Mouse (Mus musculus): ENCODE results near the gene Cd247. TPM values are rescaled to one million over a fixed set of nuclear protein-coding genes. Genes with fewer than 3 reads are reported as not detected.

Gene Cd247
- polyA plus RNA-seq, 1 experiment, result 0.05 TPM

DNA sequence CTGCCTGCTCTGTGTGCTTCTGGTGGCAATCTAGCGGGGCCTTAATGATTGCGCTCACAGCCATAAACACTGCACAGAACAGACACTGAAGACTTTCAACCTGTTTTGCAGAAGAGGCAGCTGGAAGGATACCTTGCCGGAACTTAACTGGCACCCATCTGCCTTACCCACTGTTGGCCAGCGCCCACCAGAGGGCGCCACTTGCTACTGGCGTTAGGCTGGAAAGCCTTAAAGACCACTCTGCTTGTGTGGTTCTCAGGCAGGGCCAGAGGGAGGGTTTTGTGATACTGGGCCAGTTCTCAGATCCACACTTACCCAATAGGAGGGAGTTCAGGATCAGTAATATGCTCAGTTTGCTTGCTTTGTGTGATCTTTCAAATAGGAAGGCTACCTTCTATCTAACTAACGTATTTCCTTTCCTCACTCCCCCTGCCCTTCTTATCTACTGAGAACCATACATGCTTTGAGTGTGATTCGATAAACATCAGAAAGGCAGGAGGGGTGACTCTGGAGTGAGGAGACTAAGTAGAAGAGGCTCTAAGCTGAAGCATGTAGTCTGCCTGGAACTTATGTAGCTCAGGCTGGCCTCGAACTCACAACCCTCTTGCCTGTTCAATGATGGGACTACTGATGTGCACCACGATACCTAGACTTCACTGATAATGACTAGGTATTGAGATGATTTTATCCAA lies 65.4 kb downstream of the Cd247 start:
- H3K4me1 ChIP-seq (ENCODE audit: control insufficient read depth), result peaks cover 9% of the 10 kb centered on the region
- H3K4me3 ChIP-seq (replicated peaks), result no peak overlapping the region
- no peaks in the 10 kb centered on the region for H3K36me3 ChIP-seq (ENCODE audit: control insufficient read depth)
- H3K27me3 ChIP-seq (ENCODE audit: control insufficient read depth), result no peaks in the 10 kb centered on the region
- no peaks in the 10 kb centered on the region for H3K9me3 ChIP-seq (ENCODE audit: control insufficient read depth, low read length)
- TF ChIP-seq GATA1 (IDR thresholded peaks at IDR 0.05; ENCODE audit: low read length), result no peak
- no peak for TF ChIP-seq TAL1 (IDR thresholded peaks at IDR 0.05; ENCODE audit: low read length)

DNA sequence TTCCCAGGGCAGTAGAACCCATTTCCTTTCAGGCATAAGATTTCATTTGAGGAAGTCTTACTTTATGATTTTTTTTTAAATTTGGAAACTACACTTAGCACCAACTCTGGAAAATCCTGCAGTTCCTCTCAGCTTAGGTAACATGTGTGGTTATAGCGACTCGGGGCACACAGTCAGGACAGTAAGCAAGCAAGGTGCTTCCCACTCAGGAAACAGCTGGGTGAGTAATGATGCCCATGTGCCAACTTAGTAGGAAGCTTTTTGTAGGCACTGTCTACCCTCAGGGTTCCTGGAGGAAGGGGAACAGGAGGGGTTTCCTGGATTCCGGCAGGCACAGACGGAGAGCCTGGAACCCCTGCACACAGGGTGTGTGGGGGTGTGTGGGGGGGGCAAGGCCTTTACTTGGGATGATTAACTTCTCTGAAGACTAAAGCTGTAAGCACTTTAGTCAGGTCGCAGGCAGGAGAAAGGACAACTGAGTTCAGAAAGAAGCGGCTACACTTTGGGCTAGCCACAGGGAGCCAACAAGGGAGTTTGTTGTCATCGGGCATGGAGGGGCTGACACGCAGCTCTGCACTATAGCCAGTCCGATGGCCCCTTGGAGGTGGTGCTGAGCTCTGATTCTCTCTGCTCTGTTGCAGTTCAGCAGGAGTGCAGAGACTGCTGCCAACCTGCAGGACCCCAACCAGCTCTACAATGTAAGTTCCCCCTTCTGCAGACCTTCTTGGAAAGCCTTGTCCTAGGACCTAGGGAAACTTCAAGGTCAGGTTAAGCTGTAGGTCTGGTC lies 67.5 kb downstream of the Cd247 start:
- H3K9me3 ChIP-seq (ENCODE audit: control insufficient read depth, low read length), result no peaks in the 10 kb centered on the region
- no peaks in the 10 kb centered on the region for H3K36me3 ChIP-seq (ENCODE audit: control insufficient read depth)
- peaks cover 9% of the 10 kb centered on the region for H3K4me1 ChIP-seq (ENCODE audit: control insufficient read depth)
- no peak overlapping the region for H3K4me3 ChIP-seq (replicated peaks)
- TF ChIP-seq TAL1 (IDR thresholded peaks at IDR 0.05; ENCODE audit: low read length), result no peak
- TF ChIP-seq GATA1 (IDR thresholded peaks at IDR 0.05; ENCODE audit: low read length), result no peak
- no peaks in the 10 kb centered on the region for H3K27me3 ChIP-seq (ENCODE audit: control insufficient read depth)

GRCm38 (mm10) chr1:165857279-165857678 lies 68.8 kb downstream of the Cd247 start:
- Histone ChIP-seq H3K9me3 (ENCODE audit: control insufficient read depth, low read length) (no peaks in the 10 kb centered on the region), H3K4me3 (replicated peaks) (no peak overlapping the region), H3K27me3 (ENCODE audit: control insufficient read depth) (no peaks in the 10 kb centered on the region), H3K4me1 (ENCODE audit: control insufficient read depth) (peaks cover 9% of the 10 kb centered on the region), H3K36me3 (ENCODE audit: control insufficient read depth) (no peaks in the 10 kb centered on the region)
- TF ChIP-seq TAL1 (IDR thresholded peaks at IDR 0.05; ENCODE audit: low read length), result no peak
- TF ChIP-seq GATA1 (IDR thresholded peaks at IDR 0.05; ENCODE audit: low read length), result no peak

- H3K9me3 ChIP-seq (ENCODE audit: control insufficient read depth, low read length), result no peaks in the 10 kb centered on the region
- no peaks in the 10 kb centered on the region for H3K36me3 ChIP-seq (ENCODE audit: control insufficient read depth)
- no peaks in the 10 kb centered on the region for H3K27me3 ChIP-seq (ENCODE audit: control insufficient read depth)
- no peak for TF ChIP-seq TAL1 (IDR thresholded peaks at IDR 0.05; ENCODE audit: low read length)
- TF ChIP-seq GATA1 (IDR thresholded peaks at IDR 0.05; ENCODE audit: low read length), result no peak
- peaks cover 8% of the 10 kb centered on the region for H3K4me1 ChIP-seq (ENCODE audit: control insufficient read depth)
- H3K4me3 ChIP-seq (replicated peaks), result no peak overlapping the region
These were observed 69.9 kb downstream of the Cd247 start for GRCm38 (mm10) chr1:165858356-165858755.

DNA sequence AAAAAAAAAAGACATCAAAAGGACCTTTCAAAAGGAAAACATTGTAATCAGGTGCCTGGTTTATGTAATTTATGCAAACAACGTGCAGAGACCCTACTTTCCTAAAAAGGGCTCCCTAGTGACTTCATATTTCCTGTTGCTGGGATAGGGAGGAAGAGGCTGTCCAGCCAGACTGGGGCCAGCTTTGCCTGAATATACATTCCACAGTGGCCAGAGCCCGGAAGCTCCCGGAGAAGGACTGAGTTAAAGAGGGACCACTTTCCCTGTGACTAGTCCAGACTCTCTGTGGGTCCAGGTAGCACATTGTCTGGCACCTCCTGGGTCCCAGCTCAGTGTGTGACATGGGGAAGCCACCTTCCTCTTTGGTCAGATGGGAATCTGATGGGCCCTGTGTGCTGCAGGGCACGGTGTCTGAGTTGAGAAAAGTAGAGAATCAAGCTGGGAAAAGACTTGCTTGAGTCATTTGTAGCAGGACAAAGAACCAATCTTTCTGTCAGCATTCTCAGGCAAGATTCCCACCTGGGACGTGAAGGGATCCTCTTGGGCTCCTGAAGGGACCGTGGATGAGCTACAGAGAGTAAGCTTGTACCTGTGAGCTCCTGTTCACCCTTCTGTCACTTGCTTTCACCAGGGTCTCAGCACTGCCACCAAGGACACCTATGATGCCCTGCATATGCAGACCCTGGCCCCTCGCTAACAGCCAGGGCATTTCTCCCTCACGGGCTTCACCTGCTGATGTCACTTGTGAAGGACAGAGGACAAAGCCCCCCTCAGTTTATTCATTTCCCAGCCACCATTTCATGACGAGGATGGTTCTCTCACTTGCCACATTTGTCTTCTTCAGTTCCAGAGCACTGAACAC lies 72.1 kb downstream of the Cd247 start:
- H3K4me1 ChIP-seq (ENCODE audit: control insufficient read depth), result no peaks in the 10 kb centered on the region; the same call in 1 of the 2 replicates
- no peaks in the 10 kb centered on the region for H3K9me3 ChIP-seq (ENCODE audit: control insufficient read depth, low read length)
- TF ChIP-seq TAL1 (IDR thresholded peaks at IDR 0.05; ENCODE audit: low read length) (no peak), GATA1 (IDR thresholded peaks at IDR 0.05; ENCODE audit: low read length) (no peak)
- no peaks in the 10 kb centered on the region for H3K27me3 ChIP-seq (ENCODE audit: control insufficient read depth)
- no peak overlapping the region for H3K4me3 ChIP-seq (replicated peaks)
- H3K36me3 ChIP-seq (ENCODE audit: control insufficient read depth), result 0 out of 2 replicates have a peak, but pooled peaks cover 2% of the 10 kb centered on the region

- Histone ChIP-seq H3K36me3 (ENCODE audit: control insufficient read depth) (0 out of 2 replicates have a peak, but pooled peaks cover 2% of the 10 kb centered on the region), H3K4me3 (replicated peaks) (no peak overlapping the region), H3K9me3 (ENCODE audit: control insufficient read depth, low read length) (no peaks in the 10 kb centered on the region), H3K4me1 (ENCODE audit: control insufficient read depth) (no peaks in the 10 kb centered on the region; the same call in 1 of the 2 replicates), H3K27me3 (ENCODE audit: control insufficient read depth) (no peaks in the 10 kb centered on the region)
- TF ChIP-seq TAL1 (IDR thresholded peaks at IDR 0.05; ENCODE audit: low read length), result no peak
- no peak for TF ChIP-seq GATA1 (IDR thresholded peaks at IDR 0.05; ENCODE audit: low read length)
These were observed 72.7 kb downstream of the Cd247 start for GRCm38 (mm10) chr1:165861235-165861609.

DNA sequence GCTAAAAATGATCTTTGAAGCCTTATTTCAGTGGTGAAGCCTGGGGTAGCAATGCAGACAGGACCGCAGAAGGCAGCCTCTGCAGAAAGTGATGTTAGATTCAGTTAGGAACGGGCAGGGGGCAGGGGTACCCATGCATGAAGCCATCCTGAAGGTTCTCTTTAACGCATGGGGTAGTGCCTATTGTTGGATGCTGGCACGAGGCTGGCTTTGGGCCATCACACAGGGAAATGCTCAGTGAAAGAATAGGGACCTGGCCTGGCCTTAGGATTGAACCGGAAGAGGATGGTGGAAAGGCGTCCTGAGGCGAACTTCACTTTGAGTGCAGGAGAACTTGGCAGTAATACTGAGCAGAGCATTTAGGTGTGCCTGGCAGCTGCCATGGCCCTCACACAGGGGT lies 73.6 kb downstream of the Cd247 start:
- no peak overlapping the region for H3K4me3 ChIP-seq (replicated peaks)
- no peaks in the 10 kb centered on the region for H3K27me3 ChIP-seq (ENCODE audit: control insufficient read depth)
- TF ChIP-seq TAL1 (IDR thresholded peaks at IDR 0.05; ENCODE audit: low read length), result no peak
- no peak for TF ChIP-seq GATA1 (IDR thresholded peaks at IDR 0.05; ENCODE audit: low read length)
- H3K9me3 ChIP-seq (ENCODE audit: control insufficient read depth, low read length), result no peaks in the 10 kb centered on the region
- H3K36me3 ChIP-seq (ENCODE audit: control insufficient read depth), result peaks cover 4% of the 10 kb centered on the region; the same call in 1 of the 2 replicates
- no peaks in the 10 kb centered on the region; the same call in 1 of the 2 replicates for H3K4me1 ChIP-seq (ENCODE audit: control insufficient read depth)

DNA sequence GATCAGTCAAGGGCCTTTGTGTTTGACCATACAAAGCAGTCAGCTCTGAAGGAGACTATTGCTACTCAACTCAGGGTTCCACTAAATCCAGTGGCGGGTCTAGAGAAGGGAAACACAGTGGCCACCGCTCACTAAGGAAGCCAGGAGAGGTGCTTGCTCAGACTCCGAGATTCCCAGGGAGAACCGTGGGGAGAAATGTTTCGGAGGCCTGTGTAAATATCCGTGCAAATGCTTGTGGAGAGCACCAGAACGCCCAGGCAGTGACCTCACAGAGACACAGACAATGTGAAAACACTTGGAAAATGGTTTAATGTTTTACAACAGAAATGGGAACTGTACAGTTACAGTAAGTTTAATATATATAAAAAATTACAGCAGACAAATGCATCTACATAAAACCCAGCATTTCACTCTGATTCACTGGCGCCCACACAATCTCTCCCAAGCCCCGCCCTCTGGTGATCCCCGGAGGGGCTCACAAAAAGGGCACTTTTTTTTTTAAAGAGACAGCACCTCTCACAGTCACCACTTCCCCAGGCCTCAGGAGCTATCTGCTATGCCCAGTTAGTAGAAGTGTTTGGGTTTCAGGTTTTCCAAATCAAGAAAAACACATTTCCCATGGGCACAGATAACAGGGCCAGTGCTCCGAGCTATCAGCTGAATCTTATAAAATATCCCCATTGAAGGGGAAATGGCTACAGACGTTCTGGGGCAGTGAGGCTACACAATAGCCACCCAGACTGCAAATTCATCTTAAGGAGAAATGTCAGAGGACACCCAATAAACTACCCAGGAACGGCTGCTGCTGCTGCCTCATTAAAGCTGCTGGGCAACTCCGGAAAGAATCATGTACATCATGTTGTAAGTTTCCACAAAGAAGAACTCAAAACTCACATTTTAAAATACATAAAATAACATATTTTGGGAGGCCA lies 76.6 kb downstream of the Cd247 start:
- Histone ChIP-seq H3K4me1 (ENCODE audit: control insufficient read depth) (peaks cover 4% of the 10 kb centered on the region; the same call in 1 of the 2 replicates), H3K27me3 (ENCODE audit: control insufficient read depth) (no peaks in the 10 kb centered on the region), H3K36me3 (ENCODE audit: control insufficient read depth) (peaks cover 19% of the 10 kb centered on the region), H3K9me3 (ENCODE audit: control insufficient read depth, low read length) (no peaks in the 10 kb centered on the region), H3K4me3 (replicated peaks) (no peak overlapping the region)
- TF ChIP-seq TAL1 (IDR thresholded peaks at IDR 0.05; ENCODE audit: low read length), result no peak
- no peak for TF ChIP-seq GATA1 (IDR thresholded peaks at IDR 0.05; ENCODE audit: low read length)
